In the genomic region with DNA sequence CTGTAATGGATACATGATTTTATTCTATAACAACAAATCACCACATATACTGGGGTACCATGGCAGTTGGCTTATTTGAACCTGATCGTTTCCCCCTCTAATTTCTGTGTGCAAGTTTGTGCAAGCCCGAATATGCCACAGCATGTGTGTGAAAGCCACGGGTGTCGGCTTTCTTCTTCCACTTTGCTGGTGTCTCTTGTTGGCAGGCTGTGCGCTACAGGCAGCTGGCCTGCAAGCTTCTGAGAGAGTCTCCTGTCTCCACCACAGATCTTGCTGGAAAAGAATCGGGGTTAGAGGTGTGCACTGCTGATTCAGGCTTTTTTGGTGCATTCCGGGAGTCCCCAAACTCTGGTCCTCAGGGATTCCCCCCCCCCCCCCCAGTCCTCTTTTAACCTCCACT, we compare ENCODE assay signal across 27 mouse cellular contexts.
DNase-seq lines count a peak whose midpoint lies in the region; ATAC-seq and TF ChIP-seq lines count a peak whose summit lies in the region.
"Had no signal": no experiment of that assay in that cellular context is flagged by ENCODE, and none has a peak within 500 bp of the region (broad histone marks: within the 10 kb centered on the region; RNA-seq: fewer than 3 reads in every experiment).

No protein-coding gene starts in this region.

- TF ChIP-seq CTCF in gastrocnemius, adult 2 months (IDR thresholded peaks at IDR 0.05): no peak

- H3K4me2 ChIP-seq in embryonic facial prominence, embryonic 11.5 days (ENCODE audit: low read depth, low read length): no peak overlapping the region
- no peak overlapping the region for H3K4me2 ChIP-seq in hindbrain, embryonic 16.5 days (ENCODE audit: low read length)
- no peak overlapping the region for H3K4me2 ChIP-seq in hindbrain, embryonic 11.5 days (replicated peaks; ENCODE audit: low read depth, low read length)
- H3K4me2 ChIP-seq: embryonic facial prominence, embryonic 15.5 days; heart, embryonic 12.5 days; limb, embryonic 15.5 days; liver, embryonic 13.5 days; midbrain, embryonic 13.5 days; neural tube, embryonic 15.5 days had no signal

- no peaks in the 10 kb centered on the region for H3K9me3 ChIP-seq in embryonic facial prominence, embryonic 11.5 days (replicated peaks; ENCODE audit: control insufficient read depth, low read length)
- H3K9me3 ChIP-seq in embryonic facial prominence, embryonic 10.5 days: no peaks in the 10 kb centered on the region
- no peaks in the 10 kb centered on the region for H3K9me3 ChIP-seq in hindbrain, embryonic 16.5 days (ENCODE audit: control insufficient read depth, low read length)
- H3K9me3 ChIP-seq in hindbrain, embryonic 11.5 days (ENCODE audit: control insufficient read depth, low read length): no peaks in the 10 kb centered on the region
- H3K9me3 ChIP-seq: embryonic facial prominence, embryonic 15.5 days; limb, embryonic 15.5 days; liver, embryonic 13.5 days; midbrain, embryonic 13.5 days; neural tube, embryonic 15.5 days had no signal

- DNase-seq in embryonic facial prominence, embryonic 11.5 days (ENCODE audit: low spot score): peak; percentile 7
- DNase-seq in embryonic facial prominence, embryonic 10.5 days (ENCODE audit: low spot score): no peak
- DNase-seq in hindbrain, embryonic 11.5 days (ENCODE audit: low spot score): no peak
- DNase-seq in right cerebral cortex, postnatal 4 days: peak; percentile 21
- no peak for DNase-seq in right cerebral cortex, adult 2 months (ENCODE audit: low spot score in 2 of 2)
- no peak for DNase-seq in gastrocnemius, adult 2 months
- DNase-seq: adrenal gland, postnatal 25 days; B cell, adult 2 months; embryo, embryonic 11 days; heart, adult 2 months; kidney, adult 8-10 months; kidney, postnatal 4 days; liver, embryonic 13.5 days; lung, adult 18-20 months; retina, postnatal 1 day; thymus, postnatal 4 days had no signal

- intact Hi-C loops in gastrocnemius, adult 2 months (cut with DNase I): no loop called here

- no peak overlapping the region for H3K27ac ChIP-seq in embryonic facial prominence, embryonic 11.5 days (replicated peaks; ENCODE audit: low read depth, low read length)
- H3K27ac ChIP-seq in embryonic facial prominence, embryonic 10.5 days (replicated peaks): no peak overlapping the region
- H3K27ac ChIP-seq in hindbrain, embryonic 16.5 days (ENCODE audit: low read depth, low read length): peak overlapping the region; percentile 20; the same call in 1 of the 2 replicates
- H3K27ac ChIP-seq in hindbrain, embryonic 11.5 days (ENCODE audit: low read depth, low read length): no peak overlapping the region
- no peak overlapping the region for H3K27ac ChIP-seq in gastrocnemius, adult 2 months
- H3K27ac ChIP-seq: embryonic facial prominence, embryonic 15.5 days; heart, adult 2 months; kidney, postnatal 0 days; limb, embryonic 10.5 days; limb, embryonic 15.5 days; liver, embryonic 13.5 days; macrophage; midbrain, embryonic 13.5 days; neural tube, embryonic 15.5 days had no signal

- 73% methylated on average over 7 of the region's 7 CpGs for WGBS in embryonic facial prominence, embryonic 11.5 days
- WGBS in embryonic facial prominence, embryonic 10.5 days: 76% methylated on average over 7 of the region's 7 CpGs
- 60% methylated on average over 7 of the region's 7 CpGs for WGBS in hindbrain, embryonic 16.5 days
- 80% methylated on average over 7 of the region's 7 CpGs for WGBS in hindbrain, embryonic 11.5 days

- H3K27me3 ChIP-seq in embryonic facial prominence, embryonic 11.5 days (ENCODE audit: control insufficient read depth, insufficient read depth, low read length): no peaks in the 10 kb centered on the region
- no peaks in the 10 kb centered on the region for H3K27me3 ChIP-seq in embryonic facial prominence, embryonic 10.5 days (replicated peaks; ENCODE audit: low read depth, poor library complexity, severe bottlenecking)
- H3K27me3 ChIP-seq in hindbrain, embryonic 16.5 days (replicated peaks; ENCODE audit: control insufficient read depth, insufficient read depth, low read length): no peaks in the 10 kb centered on the region
- H3K27me3 ChIP-seq in hindbrain, embryonic 11.5 days (ENCODE audit: control insufficient read depth, insufficient read depth, low read length): no peaks in the 10 kb centered on the region
- H3K27me3 ChIP-seq: embryonic facial prominence, embryonic 15.5 days; limb, embryonic 15.5 days; liver, embryonic 13.5 days; midbrain, embryonic 13.5 days; neural tube, embryonic 15.5 days had no signal

- H3K4me1 ChIP-seq in embryonic facial prominence, embryonic 11.5 days (ENCODE audit: control insufficient read depth, insufficient read depth, low read length): no peaks in the 10 kb centered on the region
- H3K4me1 ChIP-seq in embryonic facial prominence, embryonic 10.5 days: peaks cover 21% of the 10 kb centered on the region
- peaks cover 11% of the 10 kb centered on the region for H3K4me1 ChIP-seq in hindbrain, embryonic 16.5 days (ENCODE audit: control insufficient read depth, insufficient read depth, low read depth, low read length)
- H3K4me1 ChIP-seq in hindbrain, embryonic 11.5 days (replicated peaks; ENCODE audit: control insufficient read depth, insufficient read depth, low read length): no peaks in the 10 kb centered on the region
- H3K4me1 ChIP-seq: embryonic facial prominence, embryonic 15.5 days; heart, embryonic 12.5 days; limb, embryonic 15.5 days; liver, embryonic 13.5 days had no signal

- H3K9ac ChIP-seq in embryonic facial prominence, embryonic 11.5 days (replicated peaks; ENCODE audit: low read length): no peak overlapping the region
- no peak overlapping the region for H3K9ac ChIP-seq in hindbrain, embryonic 16.5 days (ENCODE audit: low read depth, low read length)
- H3K9ac ChIP-seq in hindbrain, embryonic 11.5 days (ENCODE audit: low read depth, low read length): no peak overlapping the region
- H3K9ac ChIP-seq: embryonic facial prominence, embryonic 15.5 days; heart, embryonic 12.5 days; limb, embryonic 15.5 days; liver, embryonic 13.5 days; midbrain, embryonic 13.5 days; neural tube, embryonic 15.5 days had no signal

- H3K4me3 ChIP-seq in embryonic facial prominence, embryonic 11.5 days (ENCODE audit: low read depth, low read length): no peak overlapping the region
- H3K4me3 ChIP-seq in embryonic facial prominence, embryonic 10.5 days: no peak overlapping the region
- no peak overlapping the region for H3K4me3 ChIP-seq in hindbrain, embryonic 16.5 days (ENCODE audit: low read length)
- no peak overlapping the region for H3K4me3 ChIP-seq in hindbrain, embryonic 11.5 days (ENCODE audit: low read depth, low read length)
- H3K4me3 ChIP-seq in gastrocnemius, adult 2 months: no peak overlapping the region
- H3K4me3 ChIP-seq: embryonic facial prominence, embryonic 15.5 days; heart, adult 2 months; heart, embryonic 12.5 days; limb, embryonic 10.5 days; limb, embryonic 15.5 days; liver, embryonic 13.5 days; midbrain, embryonic 13.5 days; neural tube, embryonic 15.5 days had no signal

- no peaks in the 10 kb centered on the region for H3K36me3 ChIP-seq in embryonic facial prominence, embryonic 11.5 days (replicated peaks; ENCODE audit: control insufficient read depth, insufficient read depth, low read depth, low read length)
- H3K36me3 ChIP-seq in embryonic facial prominence, embryonic 10.5 days (replicated peaks): no peaks in the 10 kb centered on the region
- H3K36me3 ChIP-seq in hindbrain, embryonic 16.5 days (ENCODE audit: control insufficient read depth, insufficient read depth, low read length): no peaks in the 10 kb centered on the region
- no peaks in the 10 kb centered on the region for H3K36me3 ChIP-seq in hindbrain, embryonic 11.5 days (ENCODE audit: control insufficient read depth, insufficient read depth, low read length)
- H3K36me3 ChIP-seq: embryonic facial prominence, embryonic 15.5 days; heart, embryonic 12.5 days; limb, embryonic 10.5 days; limb, embryonic 15.5 days; liver, embryonic 13.5 days; midbrain, embryonic 13.5 days; neural tube, embryonic 15.5 days had no signal

- no peak for ATAC-seq in embryonic facial prominence, embryonic 11.5 days (replicated peaks; ENCODE audit: insufficient number of reproducible peaks, low FRiP score, low TSS enrichment, low read depth)
- ATAC-seq in hindbrain, embryonic 16.5 days: no peak
- no peak for ATAC-seq in hindbrain, embryonic 11.5 days (ENCODE audit: low FRiP score)
- ATAC-seq: intestine, embryonic 16.5 days; lung, postnatal 0 days; midbrain, embryonic 13.5 days had no signal

Comparison
In these comparisons a context has a peak if more than half of its experiments do, and no peak if none do; other contexts are left out.
1. DNase-seq: peak in embryonic facial prominence, embryonic 11.5 days (single experiment) and right cerebral cortex, postnatal 4 days (single experiment); none in embryonic facial prominence, embryonic 10.5 days (single experiment), hindbrain, embryonic 11.5 days (single experiment), right cerebral cortex, adult 2 months (0 of 2) and gastrocnemius, adult 2 months (single experiment).